Mouse (Mus musculus) thymus, adult 2 months (tissue): ENCODE measurements around the gene Megf11.

Experiments
- CTCF ChIP-seq: fragments of 200-500 bp; IDR thresholded peaks from 2 replicates; pipeline ENCODE4 v1.5.1; 2012; ENCODE audit warnings: mild to moderate bottlenecking, control low read depth, low read length, moderate library complexity, borderline replicate concordance; ENCODE audit not compliant: control insufficient read depth, poor library complexity, insufficient read depth; ENCODE audit errors: extremely low read depth
- POLR2A ChIP-seq: fragments of 200-500 bp; IDR thresholded peaks from 2 replicates; pipeline ENCODE4 v1.6.1; 2012; ENCODE audit warnings: mild to moderate bottlenecking, low read length, control low read depth, moderate library complexity; ENCODE audit not compliant: control insufficient read depth, poor library complexity, insufficient read depth; ENCODE audit errors: extremely low read depth

- TF ChIP-seq POLR2A (no peak), CTCF (no peak)
These were observed 190.9 kb downstream of the Megf11 start for GRCm38 (mm10) chr9:64576143-64576878.
